Mouse (Mus musculus): ENCODE data around the gene Pax5. TPM values are rescaled to one million over a fixed set of nuclear protein-coding genes. Genes with fewer than 3 reads are reported as not detected.
"Not testable (repeated sequence)": the region's sequence is repeated elsewhere in the genome, so short reads cannot be mapped to it uniquely, and the experiment has no call there.

Pax5 gene
- 0.89 and 1.5 TPM in 2 replicates for polyA plus RNA-seq (2014; fragmentation: Nextera tagmentation; extraction: Ambion mirVana)

- Histone ChIP-seq H3K4me2 (ENCODE audit: low read depth, low read length) (no peak within 1 kb of the TSS), H3K4me1 (ENCODE audit: control insufficient read depth, insufficient read depth, low read length) (peaks cover 4% of the 10 kb centered on the region; the same call in 1 of the 2 replicates), H3K27ac (ENCODE audit: low read depth, low read length) (no peak within 1 kb of the TSS), H3K36me3 (ENCODE audit: control insufficient read depth, insufficient read depth, low read length) (no peaks in the 10 kb centered on the region), H3K9ac (replicated peaks; ENCODE audit: low read depth, low read length) (no peak within 1 kb of the TSS), H3K9me3 (ENCODE audit: control insufficient read depth, low read length) (no peaks in the 10 kb centered on the region), H3K27me3 (ENCODE audit: control insufficient read depth, insufficient read depth, low read length) (peaks cover 73% of the 10 kb centered on the region), H3K4me3 (ENCODE audit: low read depth, low read length) (no peak within 1 kb of the TSS)
- 30% methylated on average over 16 of the region's 16 CpGs for WGBS
- no peak for ATAC-seq (ENCODE audit: low read depth)
Measured at GRCm38 (mm10) chr4:44709740-44710700, at the start of gene Pax5. TSS of gene Pax5 (minus strand) at chr4:44710487.

DNA sequence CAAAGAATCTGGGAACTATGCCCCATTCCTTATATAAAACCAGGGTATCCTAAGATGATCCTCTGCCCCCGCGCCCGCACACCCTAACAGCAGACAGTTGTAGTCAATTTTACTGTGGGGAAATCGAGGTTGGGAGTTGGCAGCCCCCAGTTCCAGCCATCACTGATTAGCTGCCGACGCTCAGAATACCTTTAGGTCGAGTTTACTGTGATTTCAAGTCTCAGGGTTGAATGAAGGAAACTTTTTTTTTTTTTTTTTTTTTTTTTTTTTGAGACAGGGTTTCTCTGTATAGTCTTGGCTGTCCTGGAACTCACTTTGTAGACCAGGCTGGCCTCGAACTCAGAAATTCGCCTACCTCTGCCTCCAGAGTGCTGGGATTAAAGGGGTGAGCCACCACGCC is 46.8 kb upstream of the Pax5 start:
- not testable (repeated sequence) for ATAC-seq (ENCODE audit: low read depth); H3K4me1 ChIP-seq (ENCODE audit: control insufficient read depth, insufficient read depth, low read length); H3K27me3 ChIP-seq (ENCODE audit: control insufficient read depth, insufficient read depth, low read length); H3K36me3 ChIP-seq (ENCODE audit: control insufficient read depth, insufficient read depth, low read length); H3K9me3 ChIP-seq (ENCODE audit: control insufficient read depth, low read length)
- WGBS: 9% methylated on average over 10 of the region's 10 CpGs
- H3K4me3 ChIP-seq (ENCODE audit: low read depth, low read length): peak overlapping the region; percentile 76
- H3K4me2 ChIP-seq (ENCODE audit: low read depth, low read length): peak overlapping the region; percentile 80
- peak overlapping the region; percentile 92 for H3K27ac ChIP-seq (ENCODE audit: low read depth, low read length)
- peak overlapping the region; percentile 88 for H3K9ac ChIP-seq (replicated peaks; ENCODE audit: low read depth, low read length)

- under 1% methylated on average over 59 of the region's 60 CpGs for WGBS
- Histone ChIP-seq H3K9me3 (ENCODE audit: control insufficient read depth, low read length) (no peaks in the 10 kb centered on the region), H3K27ac (ENCODE audit: low read depth, low read length) (peak overlapping the region; percentile 92), H3K4me1 (ENCODE audit: control insufficient read depth, insufficient read depth, low read length) (peaks cover 5% of the 10 kb centered on the region; the same call in 1 of the 2 replicates), H3K36me3 (ENCODE audit: control insufficient read depth, insufficient read depth, low read length) (no peaks in the 10 kb centered on the region), H3K4me2 (ENCODE audit: low read depth, low read length) (peak overlapping the region; percentile 80), H3K4me3 (ENCODE audit: low read depth, low read length) (peak overlapping the region; percentile 76), H3K9ac (replicated peaks; ENCODE audit: low read depth, low read length) (peak overlapping the region; percentile 88), H3K27me3 (ENCODE audit: control insufficient read depth, insufficient read depth, low read length) (no peaks in the 10 kb centered on the region)
- ATAC-seq (ENCODE audit: low read depth): peak; percentile 98
Measured at GRCm38 (mm10) chr4:44756134-44756951, 46.1 kb upstream of the Pax5 start.

DNA sequence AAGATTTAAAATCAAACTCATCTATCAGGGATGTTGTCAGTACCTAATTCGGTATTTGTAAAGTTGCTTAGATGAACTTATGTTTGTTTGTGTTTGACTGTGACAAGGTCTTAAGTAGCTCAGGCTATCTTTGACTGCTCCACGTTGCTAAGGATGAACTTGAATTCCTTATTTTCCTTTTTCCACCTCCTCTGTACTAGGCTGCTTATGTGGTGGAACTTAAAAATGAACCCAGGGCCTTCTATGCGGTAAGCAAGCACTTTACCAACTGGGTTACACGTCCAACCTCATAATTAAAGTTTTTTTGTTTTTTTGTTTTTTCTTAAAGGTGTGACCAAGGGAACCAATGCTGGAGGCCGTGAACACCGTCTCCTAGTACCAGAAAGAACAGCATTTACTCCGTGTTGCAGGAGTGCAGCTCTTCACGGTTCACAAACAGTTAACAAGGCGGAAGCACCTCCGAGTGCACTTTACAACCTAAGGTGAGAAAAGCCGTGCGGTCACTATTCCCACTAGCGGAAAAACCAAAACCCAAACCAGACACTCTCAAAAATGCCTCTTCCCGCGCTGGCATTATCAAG is 45.4 kb upstream of the Pax5 start, which contains the start of gene Zcchc7:
Gene Zcchc7 (plus strand): TSS at position 325 of the 581 bp plus-strand sequence.
- Histone ChIP-seq H3K4me3 (ENCODE audit: low read depth, low read length) (peak within 1 kb of the TSS; percentile 76), H3K4me2 (ENCODE audit: low read depth, low read length) (peak within 1 kb of the TSS; percentile 80), H3K27ac (ENCODE audit: low read depth, low read length) (peak within 1 kb of the TSS; percentile 92), H3K9ac (replicated peaks; ENCODE audit: low read depth, low read length) (peak within 1 kb of the TSS; percentile 88), H3K9me3 (ENCODE audit: control insufficient read depth, low read length) (no peaks in the 10 kb centered on the region), H3K36me3 (ENCODE audit: control insufficient read depth, insufficient read depth, low read length) (no peaks in the 10 kb centered on the region), H3K4me1 (ENCODE audit: control insufficient read depth, insufficient read depth, low read length) (peaks cover 5% of the 10 kb centered on the region; the same call in 1 of the 2 replicates), H3K27me3 (ENCODE audit: control insufficient read depth, insufficient read depth, low read length) (no peaks in the 10 kb centered on the region)
- WGBS: 4% methylated on average over 15 of the region's 15 CpGs
- ATAC-seq (ENCODE audit: low read depth): peak; percentile 68

DNA sequence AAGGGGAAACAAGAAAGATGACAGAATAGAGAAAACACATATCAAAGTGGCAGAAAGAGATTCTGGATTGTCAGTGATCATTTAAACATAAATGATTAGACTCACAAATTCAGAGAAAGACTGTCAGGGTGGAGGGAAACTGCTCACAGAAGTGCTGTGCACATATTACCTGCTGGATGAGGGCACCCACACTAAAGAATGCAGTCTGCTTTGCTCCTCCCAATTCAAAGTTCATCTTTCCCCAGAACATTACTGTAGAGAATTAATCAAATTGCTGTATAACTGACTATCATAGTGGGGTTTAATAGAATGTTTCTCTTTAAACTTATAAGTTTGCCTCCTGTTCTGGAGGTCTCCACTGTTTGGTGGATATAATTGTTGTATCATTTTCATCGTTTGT is 30.2 kb upstream of the Pax5 start:
- H3K9ac ChIP-seq (replicated peaks; ENCODE audit: low read depth, low read length): no peak overlapping the region
- no peaks in the 10 kb centered on the region for H3K4me1 ChIP-seq (ENCODE audit: control insufficient read depth, insufficient read depth, low read length)
- ATAC-seq (ENCODE audit: low read depth): no peak
- WGBS: 87% methylated on average over 1 of the region's 1 CpGs
- H3K36me3 ChIP-seq (ENCODE audit: control insufficient read depth, insufficient read depth, low read length): no peaks in the 10 kb centered on the region
- H3K4me2 ChIP-seq (ENCODE audit: low read depth, low read length): no peak overlapping the region
- H3K4me3 ChIP-seq (ENCODE audit: low read depth, low read length): no peak overlapping the region
- no peak overlapping the region for H3K27ac ChIP-seq (ENCODE audit: low read depth, low read length)
- no peaks in the 10 kb centered on the region for H3K27me3 ChIP-seq (ENCODE audit: control insufficient read depth, insufficient read depth, low read length)
- no peaks in the 10 kb centered on the region for H3K9me3 ChIP-seq (ENCODE audit: control insufficient read depth, low read length)

GRCm38 (mm10) chr4:44721237-44721636 is 10.9 kb upstream of the Pax5 start:
- H3K9me3 ChIP-seq (ENCODE audit: control insufficient read depth, low read length): no peaks in the 10 kb centered on the region
- 85% methylated on average over 4 of the region's 4 CpGs for WGBS
- no peak overlapping the region for H3K9ac ChIP-seq (replicated peaks; ENCODE audit: low read depth, low read length)
- no peak overlapping the region for H3K4me3 ChIP-seq (ENCODE audit: low read depth, low read length)
- H3K36me3 ChIP-seq (ENCODE audit: control insufficient read depth, insufficient read depth, low read length): no peaks in the 10 kb centered on the region
- no peaks in the 10 kb centered on the region for H3K4me1 ChIP-seq (ENCODE audit: control insufficient read depth, insufficient read depth, low read length)
- ATAC-seq (ENCODE audit: low read depth): no peak
- no peak overlapping the region for H3K4me2 ChIP-seq (ENCODE audit: low read depth, low read length)
- peaks cover 24% of the 10 kb centered on the region for H3K27me3 ChIP-seq (ENCODE audit: control insufficient read depth, insufficient read depth, low read length)
- no peak overlapping the region for H3K27ac ChIP-seq (ENCODE audit: low read depth, low read length)

- peaks cover 31% of the 10 kb centered on the region for H3K27me3 ChIP-seq (ENCODE audit: control insufficient read depth, insufficient read depth, low read length)
- 87% methylated on average over 8 of the region's 8 CpGs for WGBS
- no peak overlapping the region for H3K4me2 ChIP-seq (ENCODE audit: low read depth, low read length)
- H3K9ac ChIP-seq (replicated peaks; ENCODE audit: low read depth, low read length): no peak overlapping the region
- no peak for ATAC-seq (ENCODE audit: low read depth)
- no peak overlapping the region for H3K4me3 ChIP-seq (ENCODE audit: low read depth, low read length)
- H3K27ac ChIP-seq (ENCODE audit: low read depth, low read length): no peak overlapping the region
- no peaks in the 10 kb centered on the region for H3K9me3 ChIP-seq (ENCODE audit: control insufficient read depth, low read length)
- no peaks in the 10 kb centered on the region for H3K4me1 ChIP-seq (ENCODE audit: control insufficient read depth, insufficient read depth, low read length)
- no peaks in the 10 kb centered on the region for H3K36me3 ChIP-seq (ENCODE audit: control insufficient read depth, insufficient read depth, low read length)
Measured at GRCm38 (mm10) chr4:44720046-44720445, 9.8 kb upstream of the Pax5 start.

- peaks cover 46% of the 10 kb centered on the region for H3K27me3 ChIP-seq (ENCODE audit: control insufficient read depth, insufficient read depth, low read length)
- H3K4me3 ChIP-seq (ENCODE audit: low read depth, low read length): no peak overlapping the region
- no peak overlapping the region for H3K4me2 ChIP-seq (ENCODE audit: low read depth, low read length)
- no peak overlapping the region for H3K9ac ChIP-seq (replicated peaks; ENCODE audit: low read depth, low read length)
- H3K9me3 ChIP-seq (ENCODE audit: control insufficient read depth, low read length): no peaks in the 10 kb centered on the region
- no peaks in the 10 kb centered on the region for H3K36me3 ChIP-seq (ENCODE audit: control insufficient read depth, insufficient read depth, low read length)
- H3K27ac ChIP-seq (ENCODE audit: low read depth, low read length): no peak overlapping the region
- peaks cover 4% of the 10 kb centered on the region; the same call in 1 of the 2 replicates for H3K4me1 ChIP-seq (ENCODE audit: control insufficient read depth, insufficient read depth, low read length)
- WGBS: 87% methylated on average over 3 of the region's 3 CpGs
- ATAC-seq (ENCODE audit: low read depth): no peak
Measured at GRCm38 (mm10) chr4:44717676-44718075, 7.4 kb upstream of the Pax5 start.
